Mouse (Mus musculus): ENCODE results near the gene Tmem233. TPM values are rescaled to one million over a fixed set of nuclear protein-coding genes. Genes with fewer than 3 reads are reported as not detected.

The Tmem233 gene
- not detected for total RNA-seq (2023)

DNA sequence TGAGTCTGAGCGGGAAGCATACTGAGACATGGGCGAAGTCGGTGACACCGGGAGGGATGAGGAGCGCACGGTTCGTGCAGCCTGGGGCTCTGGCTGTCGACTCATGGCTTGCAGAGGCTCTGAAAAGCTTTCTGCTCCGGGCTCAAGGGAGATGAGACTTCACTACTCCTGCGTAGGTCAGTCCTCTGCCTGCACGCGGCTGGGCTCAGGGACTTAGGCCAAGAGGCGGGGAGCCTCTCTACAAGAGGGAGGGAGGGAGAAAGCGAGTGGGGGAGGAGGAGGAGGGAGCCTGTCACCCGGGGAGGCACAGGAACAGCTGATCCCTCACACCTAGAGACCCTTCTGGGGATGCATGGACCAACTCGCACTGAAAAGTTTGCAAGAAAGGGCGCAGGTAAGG, at the start of gene Tmem233:
Tmem233 (minus strand) TSS at position 164 of the 400 bp plus-strand sequence.

DNA sequence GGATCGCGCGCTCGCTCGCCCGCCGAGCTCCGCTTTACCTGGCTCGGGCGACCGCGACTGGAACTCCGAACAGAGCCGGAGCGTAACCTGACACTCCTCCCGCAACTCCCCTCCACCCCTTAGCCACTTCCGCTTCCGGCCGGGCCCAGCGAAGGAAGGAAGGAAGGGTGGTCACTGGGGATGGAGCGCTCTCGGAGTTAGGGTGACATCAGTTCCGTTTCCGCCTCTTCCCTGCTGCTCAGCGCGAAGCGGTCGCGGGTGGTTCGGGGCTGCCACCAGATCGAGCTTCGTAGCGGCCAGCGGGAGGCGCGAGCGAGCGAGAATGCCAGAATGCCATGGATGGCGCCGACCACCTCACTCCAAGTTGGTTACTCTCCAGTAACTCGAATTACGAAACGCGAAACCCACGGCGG, 58.7 kb downstream of the Tmem233 start, which contains the start of gene Prkab1:
Prkab1 (minus strand) TSS at position 182 of the 413 bp plus-strand sequence.

Other genes with a start within 250 kb of the Tmem233 start
- 2.7 TPM for gene Cit, start 238.0 kb downstream of the Tmem233 start, total RNA-seq (2023)
- 90.3 TPM for gene Prkab1, start 58.7 kb downstream of the Tmem233 start, total RNA-seq (2023)
- not detected for gene Ccdc60, start 205.7 kb upstream of the Tmem233 start, total RNA-seq (2023)